Mouse (Mus musculus) heart, adult 2 months (tissue): ENCODE results near the gene Slco1c1.

Experiments used
- CTCF ChIP-seq: fragments of 200-600 bp; IDR thresholded peaks from 2 replicates; pipeline ENCODE4 v1.8.1; 2022; ENCODE audit warnings: antibody characterized with exemption, mild to moderate bottlenecking, moderate library complexity
- EP300 ChIP-seq: fragments of 200-500 bp; IDR thresholded peaks from 2 replicates; pipeline ENCODE4 v1.6.1; 2011; ENCODE audit warnings: low read depth, low read length, control low read depth; ENCODE audit not compliant: insufficient read depth
- POLR2A ChIP-seq: fragments of 200-500 bp; IDR thresholded peaks from 2 replicates; pipeline ENCODE4 v1.6.1; 2011; ENCODE audit warnings: mild to moderate bottlenecking, low read depth, low read length, control low read depth; ENCODE audit not compliant: insufficient read depth

DNA sequence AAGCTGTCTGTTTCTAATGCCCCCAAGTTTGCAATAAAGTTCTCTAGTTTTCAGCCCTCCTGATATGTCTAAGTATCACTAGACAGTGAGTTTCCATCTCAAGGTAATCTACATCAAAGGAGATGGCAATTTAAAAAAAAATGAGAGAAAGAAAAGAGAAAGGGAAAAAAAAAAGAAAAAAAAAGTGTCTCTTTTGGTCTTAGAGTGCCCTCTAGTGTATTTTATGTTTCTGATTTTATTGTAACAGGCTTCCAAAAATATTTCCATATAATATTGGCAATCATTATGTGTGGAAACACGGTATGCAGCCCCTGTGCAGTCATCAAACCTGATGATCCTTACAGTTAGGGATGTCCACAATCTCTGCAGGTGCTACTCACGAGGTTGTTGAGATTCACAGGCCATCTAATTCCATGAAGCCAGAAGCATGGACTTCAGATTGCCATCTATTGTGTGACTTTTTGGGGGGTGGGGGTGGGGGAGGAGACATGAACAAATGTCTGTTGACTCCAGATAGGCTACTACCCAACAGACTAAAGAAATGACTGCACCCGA is 52.6 kb downstream of the Slco1c1 start:
- peak; percentile 71 for TF ChIP-seq CTCF
- no peak for TF ChIP-seq EP300
- TF ChIP-seq POLR2A = no peak
